Mouse (Mus musculus) spleen, adult 2 months (tissue): ENCODE measurements around the gene 1700011L22Rik.

Source experiments
- CTCF ChIP-seq: fragments of 200-500 bp; IDR thresholded peaks from 2 replicates; pipeline ENCODE4 v1.5.1; 2011; ENCODE audit warnings: mild to moderate bottlenecking, inconsistent platforms; ENCODE audit not compliant: insufficient read depth, insufficient read length, insufficient replicate concordance; ENCODE audit errors: extremely low read depth
- POLR2A ChIP-seq: fragments of 200-500 bp; IDR thresholded peaks from 2 replicates; pipeline ENCODE4 v1.6.1; 2011; ENCODE audit warnings: low read depth, low read length, inconsistent platforms

DNA sequence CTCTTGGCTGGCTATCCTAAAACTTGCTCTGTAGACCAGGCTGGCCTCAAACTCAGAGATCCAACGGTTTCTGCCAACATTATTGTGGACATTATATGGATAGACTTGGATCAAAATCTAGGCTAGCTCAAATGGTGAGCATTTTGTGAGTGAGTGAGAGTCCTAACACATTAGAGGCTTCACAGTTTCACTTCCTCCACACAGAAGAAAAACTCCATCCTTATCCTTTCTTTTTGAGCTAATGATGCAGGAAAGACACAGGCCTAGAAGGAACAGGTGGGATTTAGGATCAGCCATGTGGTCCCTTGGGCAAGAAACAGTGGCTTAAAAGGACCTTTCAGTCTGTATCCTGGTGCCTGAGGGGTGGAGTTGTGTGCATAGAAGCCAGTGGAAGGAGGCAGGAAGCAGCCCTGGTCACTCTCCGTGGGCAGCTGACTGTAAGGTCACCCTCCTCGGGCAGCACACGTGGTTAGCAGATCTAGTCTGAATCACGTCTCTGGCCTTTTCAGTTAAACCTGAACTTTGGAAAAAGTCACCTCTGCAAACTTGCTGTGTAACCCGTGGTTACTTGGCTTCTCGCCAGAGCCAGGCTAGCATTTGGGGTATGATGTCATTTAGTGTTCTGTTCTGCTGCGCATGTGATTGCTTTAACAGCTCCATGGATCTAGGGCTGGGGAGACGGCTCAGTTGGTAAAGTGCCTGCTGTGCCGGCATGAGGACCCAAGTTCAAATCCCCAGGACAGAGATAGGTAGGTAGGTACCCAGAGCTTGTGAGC lies 85.6 kb downstream of the 1700011L22Rik start:
- TF ChIP-seq POLR2A (no peak), CTCF (no peak)
